Mouse (Mus musculus) small intestine, adult 2 months (tissue): ENCODE results near the gene Spry2. TPM values are rescaled to one million over a fixed set of nuclear protein-coding genes. Genes with fewer than 3 reads are reported as not detected.

Experiments used
- H3K27ac ChIP-seq: fragments of 200-500 bp; 2 replicates; pipeline ENCODE4 v1.5.1; 2012; ENCODE audit warnings: low read depth, low read length, control low read depth, inconsistent platforms; ENCODE audit not compliant: insufficient read depth
- H3K27me3 ChIP-seq: fragments of 200-500 bp; 2 replicates; pipeline ENCODE4 v1.6.1; 2012; ENCODE audit warnings: mild to moderate bottlenecking, moderate library complexity, low read length, inconsistent platforms; ENCODE audit not compliant: control insufficient read depth, insufficient read depth
- H3K36me3 ChIP-seq: fragments of 200-500 bp; 2 replicates; pipeline ENCODE4 v1.6.1; 2012; ENCODE audit warnings: mild to moderate bottlenecking, low read length, control low read depth, inconsistent platforms; ENCODE audit not compliant: control insufficient read depth, insufficient read depth
- H3K4me1 ChIP-seq: fragments of 200-500 bp; 2 replicates; pipeline ENCODE4 v1.6.1; 2012; ENCODE audit warnings: low read length, inconsistent platforms, mixed read lengths; ENCODE audit not compliant: control insufficient read depth, insufficient read depth, insufficient read length
- H3K4me3 ChIP-seq: fragments of 200-500 bp; 2 replicates; pipeline ENCODE4 v1.5.1; 2012; ENCODE audit warnings: low read depth, mild to moderate bottlenecking, control low read depth, inconsistent platforms, low read length, moderate library complexity
- CTCF ChIP-seq: fragments of 200-500 bp; IDR thresholded peaks from 2 replicates; pipeline ENCODE4 v1.5.1; 2012; ENCODE audit warnings: low read depth, mild to moderate bottlenecking, control low read depth, inconsistent platforms, low read length, moderate library complexity, mixed read lengths; ENCODE audit not compliant: insufficient replicate concordance, insufficient read length; ENCODE audit errors: extremely low read depth
- POLR2A ChIP-seq: fragments of 200-500 bp; IDR thresholded peaks from 2 replicates; pipeline ENCODE4 v1.6.1; 2012; ENCODE audit warnings: low read depth, mild to moderate bottlenecking, control low read depth, inconsistent platforms, low read length, moderate library complexity
- WGBS: fragments of 180-500 bp; shearing (Covaris S2); methylation state at CpG from one replicate; pipeline ENCODE4 v1.1.7; 2018; 5-methylcytosine and 5-hydroxymethylcytosine counted together
- polyA plus RNA-seq: library from polyadenylated mRNA; depleted of rRNA; stranded (reverse); fragments of >200 nt; gene quantifications from 2 replicates; pipeline ENCODE4 v1.2.3, GENCODE M21; 2012

Gene Spry2
- polyA plus RNA-seq, 1 experiment: 11.6 TPM

DNA sequence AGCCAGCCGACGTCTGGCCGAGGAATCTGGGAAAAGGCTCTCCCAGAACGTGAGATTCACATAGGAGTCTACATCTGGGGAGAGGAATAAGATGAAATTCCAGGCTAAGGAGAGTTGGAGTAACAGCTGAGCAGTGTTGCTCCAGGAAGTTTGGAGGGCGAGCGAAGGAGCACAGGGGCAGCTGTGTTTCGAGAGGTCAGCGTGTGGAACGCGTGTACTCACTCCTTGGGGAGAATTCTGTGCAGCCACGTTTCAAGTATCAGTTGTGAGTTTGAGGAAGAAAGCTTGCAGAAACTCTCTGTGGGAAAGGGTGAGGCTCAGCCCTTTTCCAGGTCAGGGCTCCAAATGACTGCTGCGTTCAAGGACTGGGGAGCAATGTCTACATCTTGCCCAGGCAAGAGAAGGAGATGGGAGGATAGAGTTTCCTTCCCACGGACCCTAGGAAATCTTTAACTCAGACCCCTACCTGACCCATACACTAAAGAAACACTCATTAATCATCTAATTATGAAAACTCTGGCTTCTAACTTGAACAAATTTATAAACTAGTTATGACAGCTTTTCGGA lies 26.2 kb downstream of the Spry2 start:
- Histone ChIP-seq H3K27ac (no peak overlapping the region), H3K4me3 (no peak overlapping the region), H3K36me3 (no peaks in the 10 kb centered on the region), H3K27me3 (no peaks in the 10 kb centered on the region; the same call in 1 of the 2 replicates), H3K4me1 (no peaks in the 10 kb centered on the region)
- TF ChIP-seq CTCF: 0 out of 2 replicates have a peak, but pooled peaks have one; percentile 6
- TF ChIP-seq POLR2A: no peak
- 46% methylated on average over 14 of the region's 14 CpGs for WGBS

DNA sequence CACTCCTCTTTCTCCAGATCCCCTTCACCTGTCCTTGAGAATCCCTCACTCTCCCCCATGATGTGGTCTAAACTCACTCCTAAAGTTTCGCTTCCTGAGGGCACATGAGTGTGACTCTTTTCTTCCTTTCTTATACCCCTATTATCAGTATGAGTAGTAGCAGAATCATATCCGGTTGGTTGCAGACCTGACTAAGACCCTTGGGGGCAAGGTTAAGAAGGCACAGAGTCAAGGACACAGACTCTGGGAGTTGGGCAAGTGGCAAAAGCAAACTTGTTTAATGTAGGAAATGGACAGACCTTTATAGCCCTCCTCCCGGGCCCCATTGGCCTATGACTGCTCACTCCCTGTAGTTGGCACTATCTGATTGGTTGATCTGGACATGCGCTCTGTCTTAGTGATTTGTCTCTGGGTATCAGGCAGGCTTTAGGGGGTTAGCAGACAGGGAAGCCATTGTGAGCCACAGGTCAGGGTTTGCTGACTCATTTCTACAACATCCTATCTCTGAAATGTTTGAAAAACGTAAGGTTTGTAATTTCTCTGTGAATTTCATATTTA lies 31.2 kb downstream of the Spry2 start:
- 89% methylated on average over 5 of the region's 5 CpGs for WGBS

DNA sequence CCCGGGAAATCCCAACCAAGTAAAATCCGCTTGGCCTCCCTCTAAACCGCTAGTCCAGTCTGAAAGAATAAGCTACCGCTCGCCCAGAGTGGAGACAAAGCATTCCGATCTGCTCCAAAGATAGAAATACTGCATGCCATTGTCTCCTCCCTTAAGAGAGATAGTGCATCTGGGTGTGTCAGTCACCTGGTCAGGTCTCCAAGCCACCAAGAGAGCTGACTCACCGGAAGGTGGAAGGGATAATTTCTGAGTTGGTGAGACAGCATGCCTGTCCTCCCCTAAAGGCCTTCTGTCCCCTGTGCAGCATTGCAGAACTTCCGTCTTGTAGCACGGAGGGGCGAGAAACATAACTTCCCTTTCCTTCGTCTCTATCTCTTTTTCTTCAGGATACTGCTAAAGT lies 34.4 kb downstream of the Spry2 start:
- TF ChIP-seq CTCF (no peak), POLR2A (no peak)
- no peak overlapping the region for H3K4me3 ChIP-seq
- H3K4me1 ChIP-seq: peaks cover 14% of the 10 kb centered on the region
- 69% methylated on average over 11 of the region's 11 CpGs for WGBS
- no peaks in the 10 kb centered on the region for H3K27me3 ChIP-seq
- H3K36me3 ChIP-seq: no peaks in the 10 kb centered on the region
- no peak overlapping the region for H3K27ac ChIP-seq

More for the DNA sequence above, 31.2 kb downstream of the Spry2 start:
- Histone ChIP-seq H3K4me3 (no peak overlapping the region), H3K27ac (no peak overlapping the region), H3K4me1 (peaks cover 10% of the 10 kb centered on the region), H3K27me3 (no peaks in the 10 kb centered on the region; the same call in 1 of the 2 replicates), H3K36me3 (no peaks in the 10 kb centered on the region)
- TF ChIP-seq POLR2A: no peak
- TF ChIP-seq CTCF: no peak

DNA sequence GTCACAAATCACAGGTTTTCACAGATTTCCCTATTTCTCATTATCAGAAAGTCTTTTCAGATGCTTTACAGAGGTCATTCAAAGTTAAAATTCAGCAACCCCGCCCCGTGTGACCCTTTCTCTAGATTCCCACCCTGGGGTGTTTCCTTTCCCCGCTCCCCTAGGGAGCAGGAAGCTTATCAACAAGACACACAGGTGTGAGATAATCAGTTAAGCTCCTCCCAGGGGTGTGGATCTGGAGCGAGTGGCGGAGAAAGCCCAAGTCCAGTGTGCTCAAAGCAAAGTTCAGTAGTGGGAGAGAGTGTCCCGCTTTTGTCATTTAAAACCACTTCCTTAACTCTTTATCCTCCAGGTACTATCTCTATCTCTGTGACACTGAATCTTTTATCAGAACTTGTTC lies 35.7 kb downstream of the Spry2 start:
- WGBS: 25% methylated on average over 6 of the region's 6 CpGs
- H3K4me1 ChIP-seq: peaks cover 14% of the 10 kb centered on the region
- no peak overlapping the region for H3K4me3 ChIP-seq
- no peaks in the 10 kb centered on the region for H3K27me3 ChIP-seq
- H3K27ac ChIP-seq: 0 out of 2 replicates have a peak overlapping the region, but pooled peaks have one; percentile 32
- H3K36me3 ChIP-seq: no peaks in the 10 kb centered on the region
- no peak for TF ChIP-seq CTCF
- no peak for TF ChIP-seq POLR2A

DNA sequence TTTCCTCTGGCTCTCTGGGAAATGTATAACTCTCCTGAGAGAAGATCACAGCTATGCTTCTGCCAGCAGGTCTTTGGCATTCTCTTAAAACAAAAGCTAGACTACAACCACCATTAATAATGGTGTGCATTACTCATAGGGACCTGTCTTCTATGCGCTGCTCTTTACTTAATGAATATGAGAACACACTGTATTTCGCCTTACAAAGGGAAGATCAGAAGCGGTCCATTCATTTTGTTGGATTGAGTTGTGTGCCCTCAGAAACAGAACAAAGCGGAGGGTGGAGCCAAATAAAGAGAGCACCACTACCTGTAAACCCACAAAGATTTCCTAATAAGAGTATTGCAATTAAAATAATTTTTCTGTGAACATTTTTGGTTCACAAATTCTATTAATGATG lies 36.3 kb downstream of the Spry2 start:
- TF ChIP-seq POLR2A (no peak), CTCF (no peak)
- H3K27ac ChIP-seq: peak overlapping the region; percentile 28; the same call in 1 of the 2 replicates
- H3K4me1 ChIP-seq: peaks cover 14% of the 10 kb centered on the region
- 90% methylated on average over 4 of the region's 4 CpGs for WGBS
- H3K4me3 ChIP-seq: no peak overlapping the region
- H3K36me3 ChIP-seq: no peaks in the 10 kb centered on the region
- no peaks in the 10 kb centered on the region for H3K27me3 ChIP-seq

DNA sequence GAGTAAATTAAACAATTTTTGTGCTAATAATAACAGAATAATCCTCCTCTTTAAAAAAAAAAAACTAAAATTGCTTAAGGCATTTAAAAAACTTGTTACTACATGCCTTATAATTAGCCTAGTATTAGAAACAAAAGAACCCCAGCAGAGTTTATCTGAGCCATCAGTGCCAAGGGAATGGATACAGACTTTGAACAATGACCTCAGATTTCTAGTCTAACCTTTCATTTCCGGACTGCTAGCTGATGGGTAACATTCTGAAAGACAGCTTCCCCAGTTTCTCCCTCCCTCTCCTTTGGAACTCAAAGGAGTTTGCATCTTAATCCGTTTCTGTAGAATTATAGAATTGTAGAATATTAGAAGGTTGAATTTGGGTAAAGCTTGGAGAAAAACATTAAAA lies 36.7 kb downstream of the Spry2 start:
- Histone ChIP-seq H3K27me3 (no peaks in the 10 kb centered on the region), H3K4me3 (no peak overlapping the region), H3K4me1 (peaks cover 14% of the 10 kb centered on the region), H3K36me3 (no peaks in the 10 kb centered on the region), H3K27ac (peak overlapping the region; percentile 28; the same call in 1 of the 2 replicates)
- no peak for TF ChIP-seq CTCF
- TF ChIP-seq POLR2A: no peak
- 38% methylated on average over 2 of the region's 2 CpGs for WGBS

DNA sequence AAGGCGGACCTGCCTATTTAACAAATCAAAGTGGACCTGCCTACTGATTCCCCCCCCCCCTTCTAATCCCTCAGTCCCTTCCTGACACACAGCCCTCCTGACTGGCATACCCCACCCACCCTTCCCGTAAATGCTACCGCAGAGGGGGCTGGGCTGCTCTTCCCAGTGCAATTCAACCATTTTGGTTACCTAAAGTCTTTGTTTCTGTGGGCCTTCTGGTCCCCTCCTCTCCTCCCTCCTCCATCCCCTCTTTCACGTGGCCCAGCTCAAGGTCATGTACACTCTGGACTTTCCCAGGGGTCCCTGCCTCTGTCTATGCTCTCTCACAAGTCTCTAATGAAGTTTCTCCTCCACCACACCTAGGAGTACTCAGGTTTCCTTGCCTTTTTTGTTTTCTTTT lies 37.3 kb downstream of the Spry2 start:
- no peak for TF ChIP-seq CTCF
- WGBS: 71% methylated on average over 4 of the region's 4 CpGs
- no peak overlapping the region for H3K27ac ChIP-seq
- no peak overlapping the region for H3K4me3 ChIP-seq
- H3K27me3 ChIP-seq: no peaks in the 10 kb centered on the region
- no peaks in the 10 kb centered on the region for H3K36me3 ChIP-seq
- peaks cover 12% of the 10 kb centered on the region for H3K4me1 ChIP-seq
